Mouse (Mus musculus): ENCODE results near the gene Gm5901. TPM values are rescaled to one million over a fixed set of nuclear protein-coding genes. Genes with fewer than 3 reads are reported as not detected.

Gene Gm5901
- polyA plus RNA-seq, 1 experiment from 2014 or later: not detected

DNA sequence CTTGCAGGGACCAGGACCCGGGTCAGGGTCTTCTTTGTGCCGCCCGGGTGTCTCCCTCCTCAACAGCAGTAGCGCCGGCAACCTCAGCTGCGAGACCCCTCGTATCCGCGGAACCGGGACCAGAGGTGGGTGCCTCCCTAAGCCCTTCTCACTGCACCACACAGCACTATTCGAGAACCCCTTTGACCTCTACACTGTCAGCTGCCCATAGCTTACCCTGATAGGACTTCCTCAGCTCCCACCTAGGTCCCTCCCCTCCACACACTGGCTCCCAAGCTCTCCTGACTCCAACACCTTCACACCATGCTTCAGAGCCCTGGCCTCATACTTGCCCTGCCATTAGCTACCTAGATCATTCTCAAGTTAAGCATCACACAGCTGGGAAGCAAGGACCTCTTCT is 51.2 kb downstream of the Gm5901 start:
- POLR2A ChIA-PET: no interaction called here
- in situ Hi-C loops (cut with MboI; ENCODE audit: low pct_unique_long_range_greater_than_20kb): no loop called here
- no peak for ATAC-seq

More for the DNA sequence above, 51.2 kb downstream of the Gm5901 start:
- no peak for TF ChIP-seq CTCF (IDR thresholded peaks at IDR 0.05)
- H3K27me3 ChIP-seq: peaks cover 8% of the 10 kb centered on the region
- DNase-seq (ENCODE audit: low read depth, low spot score): no peak
- CTCF ChIA-PET: interaction anchor here (1.1 to 1.7 kb wide), 3 partner anchors 14 to 52 kb away, joined by 3 to 5 read pairs (median 4); no protein-coding TSS in a partner anchor

Other genes starting within 250 kb of the Gm5901 start
- not detected for gene Olfr683, start 228.0 kb upstream of the Gm5901 start, polyA plus RNA-seq (2021)
- gene Olfr684, start 211.4 kb upstream of the Gm5901 start, polyA plus RNA-seq (2021): not detected
- gene Olfr685, start 189.0 kb upstream of the Gm5901 start, polyA plus RNA-seq (2021): not detected
- gene Olfr686, start 167.6 kb upstream of the Gm5901 start, polyA plus RNA-seq (2021): not detected
- gene Olfr688, start 86.9 kb upstream of the Gm5901 start, polyA plus RNA-seq (2021): not detected
- 0.01 TPM for gene Olfr689, start 63.9 kb upstream of the Gm5901 start, polyA plus RNA-seq (2021)
- gene Olfr690, start 40.9 kb upstream of the Gm5901 start, polyA plus RNA-seq (2021): not detected
- gene Olfr691, start 32.8 kb upstream of the Gm5901 start, polyA plus RNA-seq (2021): not detected
- gene Olfr692, start 6.8 kb upstream of the Gm5901 start, polyA plus RNA-seq (2021): not detected
- gene Fam160a2, start 25.0 kb downstream of the Gm5901 start, polyA plus RNA-seq (2021): 24.4 TPM
- not detected for gene Cnga4, start 29.5 kb downstream of the Gm5901 start, polyA plus RNA-seq (2021)
- gene Cckbr, start 50.7 kb downstream of the Gm5901 start, polyA plus RNA-seq (2021): not detected
- gene Cavin3, start 107.3 kb downstream of the Gm5901 start, polyA plus RNA-seq (2021): 7.6 TPM
- 103 TPM for gene Smpd1, start 179.3 kb downstream of the Gm5901 start, polyA plus RNA-seq (2021)
- gene Apbb1, start 206.6 kb downstream of the Gm5901 start, polyA plus RNA-seq (2021): 44.0 TPM
- gene Hpx, start 225.1 kb downstream of the Gm5901 start, polyA plus RNA-seq (2021): 0.54 TPM